Mouse (Mus musculus) stomach, embryonic 16.5 days (tissue): ENCODE data around the gene Ap1s2. TPM values are rescaled to one million over a fixed set of nuclear protein-coding genes. Genes with fewer than 3 reads are reported as not detected.

Source experiments
- polyA plus RNA-seq: library from polyadenylated mRNA; unstranded; fragments of >200 nt; fragmentation: Nextera tagmentation; extraction: Ambion mirVana; gene quantifications from 2 replicates; pipeline ENCODE4 v1.2.1, GENCODE M21; 2015

Ap1s2 gene
- polyA plus RNA-seq, 1 experiment from 2014 or later = 24.1 TPM

Other genes starting within 250 kb of the Ap1s2 start
- gene Rnf138rt1, start 147.7 kb upstream of the Ap1s2 start, polyA plus RNA-seq = 0.12 TPM in 1 of 2 replicates, not detected in the other
- 42.8 and 49.3 TPM in 2 replicates for gene Zrsr2, start 49.6 kb downstream of the Ap1s2 start, polyA plus RNA-seq
- 3.0 TPM in 2 replicates for gene Car5b, start 119.0 kb downstream of the Ap1s2 start, polyA plus RNA-seq
- 13.6 and 19.0 TPM in 2 replicates for gene Siah1b, start 167.5 kb downstream of the Ap1s2 start, polyA plus RNA-seq
- 5.8 and 7.2 TPM in 2 replicates for gene Cltrn, start 179.8 kb downstream of the Ap1s2 start, polyA plus RNA-seq
- 16.1 and 18.6 TPM in 2 replicates for gene Ace2, start 230.3 kb downstream of the Ap1s2 start, polyA plus RNA-seq